Mouse (Mus musculus): ENCODE measurements around the gene Apoh. TPM values are rescaled to one million over a fixed set of nuclear protein-coding genes. Genes with fewer than 3 reads are reported as not detected.

The Apoh gene
- total RNA-seq, 2 experiments from 2014 or later, result 0.42 to 1.3 TPM

- intact Hi-C loops (cut with DNase I; ENCODE audit: low total_unique reads), result no loop called here
- DNase-seq, result no peak
These were observed 12.3 kb upstream of the Apoh start for GRCm38 (mm10) chr11:108330818-108331217.

DNA sequence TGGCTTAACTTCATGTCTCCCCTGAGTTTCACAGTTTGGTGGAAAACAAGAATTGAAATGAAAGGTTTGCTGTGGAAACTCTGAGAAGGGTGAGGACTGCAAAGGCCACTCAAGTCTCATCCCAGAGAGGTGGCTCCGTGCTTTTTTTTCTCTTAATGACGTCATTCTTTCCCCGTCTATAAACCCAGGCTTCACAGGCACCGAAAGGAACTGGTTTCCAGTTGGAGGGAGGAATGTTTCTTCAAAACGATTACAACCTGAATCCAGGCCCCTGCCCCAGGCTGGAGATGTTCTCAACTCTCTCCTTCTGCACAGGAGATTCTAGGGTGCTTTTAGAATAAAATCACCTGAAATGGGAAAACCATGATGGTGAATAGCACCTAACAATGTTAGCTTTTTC is 10.1 kb upstream of the Apoh start:
- DNase-seq, result no peak
- intact Hi-C loops (cut with DNase I; ENCODE audit: low total_unique reads), result no loop called here

- no peak for DNase-seq
- intact Hi-C loops (cut with DNase I; ENCODE audit: low total_unique reads), result no loop called here
These were observed 9.4 kb upstream of the Apoh start for GRCm38 (mm10) chr11:108333583-108334379.

DNA sequence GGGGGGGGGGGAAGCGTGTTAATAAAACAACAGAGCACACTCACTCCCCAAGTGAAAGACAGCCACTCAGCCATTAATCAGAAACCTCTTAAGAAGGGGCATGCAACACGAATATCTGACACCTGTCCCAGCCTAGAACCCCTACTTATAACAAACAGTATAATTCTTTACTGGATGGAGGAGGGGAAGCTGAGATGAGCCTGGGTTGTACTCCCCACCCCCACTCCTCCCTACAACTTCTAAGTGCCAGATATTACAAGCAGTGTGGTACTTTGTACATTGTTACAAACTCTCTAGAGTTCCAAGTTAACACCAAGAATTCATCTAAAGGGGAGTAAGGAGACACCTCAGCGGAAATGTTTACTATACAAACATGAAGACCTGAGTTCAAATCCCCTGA is 8.5 kb upstream of the Apoh start:
- DNase-seq, result no peak

GRCm38 (mm10) chr11:108335536-108335935 is 7.6 kb upstream of the Apoh start:
- intact Hi-C loops (cut with DNase I; ENCODE audit: low total_unique reads), result no loop called here
- no peak for DNase-seq

More for the DNA sequence above, 8.5 kb upstream of the Apoh start:
- intact Hi-C loops (cut with DNase I; ENCODE audit: low total_unique reads), result no loop called here

- intact Hi-C loops (cut with DNase I; ENCODE audit: low total_unique reads), result no loop called here
These were observed 6.7 kb upstream of the Apoh start for GRCm38 (mm10) chr11:108336445-108336844.

GRCm38 (mm10) chr11:108340293-108340692 is 2.9 kb upstream of the Apoh start:
- intact Hi-C loops (cut with DNase I; ENCODE audit: low total_unique reads), result no loop called here
- no peak for DNase-seq

More at GRCm38 (mm10) chr11:108336445-108336844, 6.7 kb upstream of the Apoh start:
- DNase-seq, result no peak

- intact Hi-C loops (cut with DNase I; ENCODE audit: low total_unique reads), result no loop called here
- no peak for DNase-seq
These were observed 1.4 kb upstream of the Apoh start for GRCm38 (mm10) chr11:108341783-108342182.

DNA sequence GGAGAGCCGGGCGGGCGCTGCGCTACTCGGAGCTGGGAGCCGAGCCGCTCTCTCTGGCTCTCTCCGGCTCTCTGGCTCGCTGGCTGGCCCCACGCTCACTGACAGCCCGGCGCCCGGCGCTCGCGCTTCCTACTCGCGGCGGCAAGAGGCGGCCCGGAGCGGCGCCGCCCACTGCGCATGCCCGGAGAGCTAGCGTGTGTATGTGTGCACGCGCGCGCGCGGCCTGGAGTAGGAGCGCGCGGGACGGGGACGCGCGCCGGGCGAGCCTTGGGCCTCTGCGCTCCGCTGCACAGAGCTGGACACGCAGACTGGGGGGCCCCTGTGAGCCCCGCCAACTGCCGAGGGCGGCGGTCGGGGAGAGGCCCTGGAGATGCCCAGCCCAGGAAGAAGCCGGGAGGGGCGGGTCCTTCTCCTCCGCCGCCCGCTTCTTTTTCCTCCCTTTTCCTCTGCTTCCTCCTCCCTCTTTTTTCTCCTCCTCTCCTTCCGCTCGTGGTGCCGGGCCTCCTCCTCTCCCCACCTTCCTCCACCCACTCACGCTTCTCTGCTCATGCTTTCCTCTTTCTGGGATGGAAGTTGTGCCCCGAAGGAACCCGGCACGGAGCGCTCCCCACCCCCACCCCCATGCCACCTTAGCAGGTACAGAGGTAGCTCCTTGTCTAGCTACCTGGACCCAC is 772 bp downstream of the Apoh start, which contains the start of gene Prkca:
TSS of gene Prkca (minus strand) at position 140 of the 674 bp plus-strand sequence.
- peak; percentile 94 for DNase-seq
- intact Hi-C loops (cut with DNase I; ENCODE audit: low total_unique reads), result no loop called here

DNA sequence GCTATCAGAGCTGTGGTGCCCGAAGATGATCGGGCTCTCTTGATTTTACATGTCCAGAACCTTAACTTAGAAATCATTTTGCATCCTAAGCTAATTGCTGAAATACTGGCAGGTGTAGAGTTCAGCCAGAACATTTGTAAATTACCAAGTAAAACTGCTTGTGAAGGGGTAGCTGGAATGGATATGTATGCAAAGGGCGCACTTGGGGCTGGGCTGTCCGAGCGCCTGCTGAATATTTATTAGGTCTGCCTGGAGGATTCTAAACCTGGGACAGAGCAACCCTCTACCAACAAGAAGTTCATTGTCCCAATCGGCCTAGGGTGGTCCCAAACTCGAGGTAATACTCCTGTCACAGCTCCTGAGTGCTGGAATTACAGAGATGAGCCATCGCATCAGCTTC is 1.6 kb downstream of the Apoh start:
- DNase-seq, result no peak
- intact Hi-C loops (cut with DNase I; ENCODE audit: low total_unique reads), result no loop called here

DNA sequence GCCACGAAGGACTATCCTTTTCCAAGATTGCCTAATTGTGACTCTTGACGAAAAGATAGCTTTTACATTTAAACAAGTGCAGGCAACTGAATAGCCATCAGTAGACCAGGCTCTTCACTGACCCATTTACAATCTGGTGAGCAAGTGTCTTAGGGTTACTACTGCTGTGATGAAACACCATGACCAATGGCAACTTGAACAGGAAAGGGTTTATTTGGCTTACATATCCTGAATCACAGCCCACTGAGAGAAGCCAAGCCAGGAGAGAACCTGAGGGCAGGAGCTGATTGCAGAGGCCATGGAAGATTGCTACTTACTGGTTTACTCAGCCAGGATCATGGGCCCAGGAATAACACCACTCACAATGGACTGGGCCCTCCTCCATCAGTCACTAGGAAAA is 2.2 kb downstream of the Apoh start:
- intact Hi-C loops (cut with DNase I; ENCODE audit: low total_unique reads), result no loop called here
- no peak for DNase-seq

DNA sequence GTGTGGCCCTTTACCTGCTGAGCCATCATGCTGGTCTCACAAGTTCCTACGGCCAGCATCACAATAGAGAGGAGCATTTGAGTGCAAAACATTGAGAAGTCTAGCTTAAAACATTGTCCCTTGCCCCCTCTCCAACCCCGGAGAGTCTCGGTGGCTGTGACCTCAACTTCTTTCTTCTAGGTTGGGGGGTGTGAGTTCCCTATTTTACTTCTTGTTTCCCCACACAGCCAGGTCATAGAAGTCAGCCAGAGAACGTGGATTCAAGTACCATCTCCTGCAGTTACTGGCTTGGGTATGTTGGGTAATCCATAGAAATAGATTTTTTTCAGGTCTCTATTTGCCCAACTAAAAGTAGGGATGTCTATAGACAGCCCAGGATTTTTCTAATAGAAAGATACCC is 7.6 kb downstream of the Apoh start:
- intact Hi-C loops (cut with DNase I; ENCODE audit: low total_unique reads), result no loop called here
- DNase-seq, result no peak

- intact Hi-C loops (cut with DNase I; ENCODE audit: low total_unique reads), result no loop called here
- no peak for DNase-seq
These were observed 9.8 kb downstream of the Apoh start for GRCm38 (mm10) chr11:108352842-108353388.

DNA sequence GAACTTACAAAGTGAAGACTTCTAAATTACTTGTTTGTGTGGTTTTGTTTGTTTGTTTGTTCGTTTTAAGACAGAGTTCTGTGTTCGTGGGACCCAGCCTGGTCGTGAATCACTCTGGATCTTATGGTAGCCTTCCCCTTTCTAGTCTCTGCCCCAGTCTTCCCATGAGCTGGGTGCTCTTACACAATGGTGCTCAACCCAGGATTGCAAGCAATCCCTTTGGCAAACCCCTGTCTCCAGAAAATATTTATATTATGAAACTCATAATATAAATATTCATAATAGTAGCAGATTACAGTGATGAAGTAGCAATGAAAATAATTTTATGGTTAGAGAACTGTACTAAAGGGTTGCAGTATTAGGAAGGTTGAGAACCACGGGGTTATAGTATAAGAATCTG is 12.9 kb downstream of the Apoh start:
- no peak for DNase-seq
- intact Hi-C loops (cut with DNase I; ENCODE audit: low total_unique reads), result no loop called here

DNA sequence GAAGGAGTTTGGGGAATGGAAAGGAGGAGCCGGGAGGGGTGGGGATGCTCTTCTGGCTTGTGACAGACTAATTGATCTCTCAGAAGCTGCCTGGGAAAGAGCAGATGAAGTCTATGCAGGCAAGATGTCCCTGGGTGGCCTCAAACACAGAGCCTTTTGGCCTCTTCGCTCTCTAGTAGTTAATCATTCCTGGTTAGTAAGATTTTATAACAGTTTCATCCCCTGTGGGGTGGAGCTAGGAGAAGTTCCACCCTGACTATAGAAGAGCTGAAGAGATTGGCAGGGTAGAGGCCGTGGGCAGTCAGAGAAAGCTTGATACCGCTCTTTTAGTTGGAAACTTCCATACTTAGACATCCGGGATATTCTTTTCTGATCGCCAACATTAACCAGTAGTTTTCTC is 15.8 kb downstream of the Apoh start:
- intact Hi-C loops (cut with DNase I; ENCODE audit: low total_unique reads), result no loop called here
- DNase-seq, result no peak

DNA sequence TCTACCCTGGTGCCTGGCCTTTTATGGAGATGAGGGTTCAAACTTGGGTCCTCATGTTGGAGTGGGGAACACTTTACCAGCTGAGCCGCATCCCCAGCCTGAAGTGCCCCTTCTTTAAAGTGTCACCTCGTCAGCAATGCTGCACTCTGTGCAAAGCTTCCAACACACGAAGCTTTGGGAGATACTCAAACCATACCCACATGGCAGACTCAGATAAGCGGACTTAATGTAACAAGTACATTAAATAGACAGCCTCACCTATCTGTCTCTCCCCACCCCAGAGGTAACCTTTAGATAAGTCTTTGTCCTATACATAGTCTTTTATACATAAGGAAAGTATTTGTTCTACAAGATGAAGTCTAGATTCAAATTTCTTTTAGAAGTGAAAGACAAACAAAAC is 17.8 kb downstream of the Apoh start:
- no peak for DNase-seq
- intact Hi-C loops (cut with DNase I; ENCODE audit: low total_unique reads), result no loop called here

GRCm38 (mm10) chr11:108362965-108363364 is 19.8 kb downstream of the Apoh start:
- intact Hi-C loops (cut with DNase I; ENCODE audit: low total_unique reads), result no loop called here
- DNase-seq, result no peak

DNA sequence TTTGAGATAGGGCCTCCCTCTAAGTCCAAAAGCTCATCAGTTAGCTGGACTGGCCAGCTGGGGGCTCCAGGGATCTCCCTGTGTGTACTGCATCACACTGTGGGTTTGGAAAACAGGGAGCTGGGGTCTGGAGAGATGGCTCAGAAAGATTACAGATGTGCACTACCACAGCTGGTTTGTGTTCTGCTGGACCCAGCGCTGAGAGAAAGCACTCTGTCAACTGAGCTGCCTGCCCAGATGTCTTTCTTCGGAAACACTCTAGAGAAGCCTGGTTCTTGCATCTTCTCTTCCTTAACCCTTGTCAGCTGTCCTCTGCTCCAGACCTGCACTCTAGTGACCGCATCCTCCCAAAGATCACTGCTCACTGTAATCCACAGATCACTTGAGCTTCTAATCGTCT is 20.8 kb downstream of the Apoh start:
- intact Hi-C loops (cut with DNase I; ENCODE audit: low total_unique reads), result no loop called here
- DNase-seq, result no peak

GRCm38 (mm10) chr11:108364945-108365589 is 21.9 kb downstream of the Apoh start:
- DNase-seq, result no peak
- intact Hi-C loops (cut with DNase I; ENCODE audit: low total_unique reads), result no loop called here

DNA sequence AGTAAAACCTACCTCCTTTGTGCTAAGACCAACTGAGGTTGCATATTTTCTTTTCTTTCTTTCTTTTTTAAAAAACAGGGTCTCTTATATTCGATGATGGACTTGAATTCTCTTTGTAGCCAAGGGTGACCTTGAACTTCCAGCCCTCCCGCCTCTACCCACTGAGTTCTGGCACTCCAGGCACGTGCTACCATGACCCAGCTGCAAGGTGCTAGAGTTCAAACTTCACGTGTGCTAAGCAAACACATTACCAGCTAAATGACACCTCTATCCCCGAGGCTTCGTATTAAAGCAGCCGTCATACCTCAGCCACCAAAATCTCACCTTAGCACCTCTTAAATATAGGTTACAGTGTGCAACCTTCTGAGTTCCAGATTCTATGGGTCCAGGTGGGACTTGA is 22.4 kb downstream of the Apoh start:
- intact Hi-C loops (cut with DNase I; ENCODE audit: low total_unique reads), result no loop called here
- no peak for DNase-seq

Measured in gastrocnemius, postnatal 14 days (tissue).